Mouse (Mus musculus) heart, adult 2 months (tissue): ENCODE data around the gene Cgref1.

Experiments used
- CTCF ChIP-seq: fragments of 200-600 bp; IDR thresholded peaks from 2 replicates; pipeline ENCODE4 v1.8.1; 2022; ENCODE audit warnings: antibody characterized with exemption, mild to moderate bottlenecking, moderate library complexity
- EP300 ChIP-seq: fragments of 200-500 bp; IDR thresholded peaks from 2 replicates; pipeline ENCODE4 v1.6.1; 2011; ENCODE audit warnings: low read depth, low read length, control low read depth; ENCODE audit not compliant: insufficient read depth
- POLR2A ChIP-seq: fragments of 200-500 bp; IDR thresholded peaks from 2 replicates; pipeline ENCODE4 v1.6.1; 2011; ENCODE audit warnings: mild to moderate bottlenecking, low read depth, low read length, control low read depth; ENCODE audit not compliant: insufficient read depth

GRCm38 (mm10) chr5:30909863-30910262, 35.5 kb downstream of the Cgref1 start:
- TF ChIP-seq EP300, result no peak
- no peak for TF ChIP-seq CTCF
- no peak for TF ChIP-seq POLR2A
